Mouse (Mus musculus) forebrain, embryonic 10.5 days (tissue): ENCODE results near the gene Usp48. TPM values are rescaled to one million over a fixed set of nuclear protein-coding genes. Genes with fewer than 3 reads are reported as not detected.
"Not testable (repeated sequence)": the region's sequence is repeated elsewhere in the genome, so short reads cannot be mapped to it uniquely, and the experiment has no call there.

ENCODE experiments used
- DNase-seq: peaks from one replicate; pipeline ENCODE4 v3.0.0-alpha.2; 2017; ENCODE audit warnings: low spot score; ENCODE audit errors: extremely low spot score
- H3K27ac ChIP-seq: fragments of 300-500 bp; sonication (generic); 2 replicates; pipeline ENCODE4 v1.5.1; 2016; ENCODE audit warnings: mild to moderate bottlenecking
- H3K27me3 ChIP-seq: fragments of 300-500 bp; sonication (generic); 2 replicates; pipeline ENCODE4 v1.6.1; 2016; ENCODE audit warnings: mild to moderate bottlenecking; ENCODE audit not compliant: poor library complexity, severe bottlenecking
- H3K36me3 ChIP-seq: fragments of 300-500 bp; sonication (generic); replicated peaks from 2 replicates; pipeline ENCODE4 v1.6.1; 2016; ENCODE audit warnings: mild to moderate bottlenecking, moderate library complexity
- H3K4me1 ChIP-seq: fragments of 300-500 bp; sonication (generic); 2 replicates; pipeline ENCODE4 v1.6.1; 2016
- H3K4me3 ChIP-seq: fragments of 300-500 bp; sonication (generic); 2 replicates; pipeline ENCODE4 v1.5.1; 2016; ENCODE audit warnings: mild to moderate bottlenecking, moderate library complexity
- H3K9me3 ChIP-seq: fragments of 300-500 bp; sonication (generic); 2 replicates; pipeline ENCODE4 v1.6.1; 2016; ENCODE audit warnings: mild to moderate bottlenecking, moderate library complexity
- WGBS: fragments of 180-500 bp; shearing (Covaris S2); methylation state at CpG from one replicate; pipeline ENCODE4 v1.1.7; 2016; 5-methylcytosine and 5-hydroxymethylcytosine counted together
- polyA plus RNA-seq: library from polyadenylated mRNA; unstranded; fragments of >200 nt; fragmentation: Nextera tagmentation; extraction: Ambion mirVana; gene quantifications from 2 replicates; pipeline ENCODE4 v1.2.1, GENCODE M21; 2016

Gene Usp48
- polyA plus RNA-seq, 1 experiment from 2014 or later, result 75.9 TPM

- H3K4me3 ChIP-seq, DNase-seq, H3K9me3 ChIP-seq, H3K4me1 ChIP-seq, H3K27me3 ChIP-seq, H3K36me3 ChIP-seq, H3K27ac ChIP-seq: not testable (repeated sequence)
- 82% methylated on average over 2 of the region's 3 CpGs for WGBS
Observed at GRCm38 (mm10) chr4:137589095-137589494, 4.5 kb upstream of the Usp48 start.

GRCm38 (mm10) chr4:137589586-137589985, 4.0 kb upstream of the Usp48 start:
- 87% methylated on average over 3 of the region's 3 CpGs for WGBS

GRCm38 (mm10) chr4:137590961-137591360, 2.6 kb upstream of the Usp48 start:
- Histone ChIP-seq H3K4me3 (no peak overlapping the region), H3K27ac (no peak overlapping the region), H3K4me1 (peaks cover 18% of the 10 kb centered on the region), H3K9me3 (no peaks in the 10 kb centered on the region), H3K36me3 (0 out of 2 replicates have a peak, but pooled peaks cover 6% of the 10 kb centered on the region), H3K27me3 (no peaks in the 10 kb centered on the region)
- WGBS, result 85% methylated on average over 4 of the region's 4 CpGs
- DNase-seq, result no peak

More at GRCm38 (mm10) chr4:137589586-137589985, 4.0 kb upstream of the Usp48 start:
- no peaks in the 10 kb centered on the region for H3K27me3 ChIP-seq
- no peak overlapping the region for H3K27ac ChIP-seq
- no peak overlapping the region for H3K4me3 ChIP-seq
- no peaks in the 10 kb centered on the region for H3K9me3 ChIP-seq
- H3K36me3 ChIP-seq, result no peaks in the 10 kb centered on the region
- H3K4me1 ChIP-seq, result peaks cover 5% of the 10 kb centered on the region
- DNase-seq, result no peak

GRCm38 (mm10) chr4:137594496-137595270, 1.1 kb downstream of the Usp48 start:
- H3K36me3 ChIP-seq, result peaks cover 15% of the 10 kb centered on the region
- H3K27ac ChIP-seq, result peak overlapping the region; percentile 95
- 6% methylated on average over 40 of the region's 40 CpGs for WGBS
- H3K9me3 ChIP-seq, result no peaks in the 10 kb centered on the region
- no peak for DNase-seq
- peak overlapping the region; percentile 90 for H3K4me3 ChIP-seq
- H3K4me1 ChIP-seq, result peaks cover 52% of the 10 kb centered on the region
- no peaks in the 10 kb centered on the region for H3K27me3 ChIP-seq

- no peaks in the 10 kb centered on the region for H3K27me3 ChIP-seq
- no peak for DNase-seq
- peaks cover 15% of the 10 kb centered on the region for H3K36me3 ChIP-seq
- H3K4me3 ChIP-seq, result no peak overlapping the region
- H3K27ac ChIP-seq, result no peak overlapping the region
- 94% methylated on average over 4 of the region's 4 CpGs for WGBS
- no peaks in the 10 kb centered on the region for H3K9me3 ChIP-seq
- H3K4me1 ChIP-seq, result peaks cover 64% of the 10 kb centered on the region
Observed at GRCm38 (mm10) chr4:137597098-137597630, 3.6 kb downstream of the Usp48 start.

- peaks cover 15% of the 10 kb centered on the region for H3K36me3 ChIP-seq
- WGBS, result 70% methylated on average over 5 of the region's 5 CpGs
- no peaks in the 10 kb centered on the region for H3K27me3 ChIP-seq
- no peaks in the 10 kb centered on the region for H3K9me3 ChIP-seq
- H3K27ac ChIP-seq, result no peak overlapping the region
- H3K4me3 ChIP-seq, result no peak overlapping the region
- H3K4me1 ChIP-seq, result peaks cover 69% of the 10 kb centered on the region
- DNase-seq, result no peak
Observed at GRCm38 (mm10) chr4:137598577-137598976, 5.0 kb downstream of the Usp48 start.

- H3K9me3 ChIP-seq, result no peaks in the 10 kb centered on the region
- no peak for DNase-seq
- H3K4me1 ChIP-seq, result peaks cover 35% of the 10 kb centered on the region
- no peak overlapping the region for H3K4me3 ChIP-seq
- H3K27ac ChIP-seq, result no peak overlapping the region
- WGBS, result 88% methylated on average over 11 of the region's 11 CpGs
- H3K27me3 ChIP-seq, result no peaks in the 10 kb centered on the region
- peaks cover 45% of the 10 kb centered on the region for H3K36me3 ChIP-seq
Observed at GRCm38 (mm10) chr4:137603449-137604171, 10.1 kb downstream of the Usp48 start.

- peaks cover 12% of the 10 kb centered on the region; the same call in 1 of the 2 replicates for H3K4me1 ChIP-seq
- DNase-seq, result no peak
- H3K27ac ChIP-seq, result no peak overlapping the region
- no peak overlapping the region for H3K4me3 ChIP-seq
- no peaks in the 10 kb centered on the region for H3K9me3 ChIP-seq
- WGBS, result 86% methylated on average over 2 of the region's 2 CpGs
- H3K36me3 ChIP-seq, result peaks cover 79% of the 10 kb centered on the region
- H3K27me3 ChIP-seq, result no peaks in the 10 kb centered on the region
Observed at GRCm38 (mm10) chr4:137607023-137607422, 13.5 kb downstream of the Usp48 start.

- no peak for DNase-seq
- H3K36me3 ChIP-seq, result peaks cover 100% of the 10 kb centered on the region
- 94% methylated on average over 7 of the region's 7 CpGs for WGBS
Observed at GRCm38 (mm10) chr4:137609281-137609680, 15.7 kb downstream of the Usp48 start.

GRCm38 (mm10) chr4:137609702-137610101, 16.1 kb downstream of the Usp48 start:
- Histone ChIP-seq H3K36me3 (peaks cover 100% of the 10 kb centered on the region), H3K9me3 (no peaks in the 10 kb centered on the region), H3K27ac (no peak overlapping the region), H3K4me1 (no peaks in the 10 kb centered on the region), H3K27me3 (no peaks in the 10 kb centered on the region), H3K4me3 (no peak overlapping the region)
- WGBS, result 91% methylated on average over 7 of the region's 7 CpGs
- DNase-seq, result no peak

More at GRCm38 (mm10) chr4:137609281-137609680, 15.7 kb downstream of the Usp48 start:
- Histone ChIP-seq H3K27ac (no peak overlapping the region), H3K9me3 (no peaks in the 10 kb centered on the region), H3K27me3 (no peaks in the 10 kb centered on the region), H3K4me3 (no peak overlapping the region), H3K4me1 (no peaks in the 10 kb centered on the region)

- WGBS, result 88% methylated on average over 15 of the region's 15 CpGs
- H3K27ac ChIP-seq, result no peak overlapping the region
- peaks cover 99% of the 10 kb centered on the region for H3K36me3 ChIP-seq
- H3K9me3 ChIP-seq, result no peaks in the 10 kb centered on the region
- H3K4me1 ChIP-seq, result no peaks in the 10 kb centered on the region
- no peak for DNase-seq
- no peak overlapping the region for H3K4me3 ChIP-seq
- H3K27me3 ChIP-seq, result no peaks in the 10 kb centered on the region
Observed at GRCm38 (mm10) chr4:137610256-137610655, 16.7 kb downstream of the Usp48 start.

GRCm38 (mm10) chr4:137622847-137623246, 29.3 kb downstream of the Usp48 start:
- H3K4me1 ChIP-seq, result peaks cover 27% of the 10 kb centered on the region
- no peaks in the 10 kb centered on the region for H3K9me3 ChIP-seq
- DNase-seq, result no peak
- peaks cover 96% of the 10 kb centered on the region for H3K36me3 ChIP-seq
- WGBS, result 94% methylated on average over 8 of the region's 8 CpGs
- no peak overlapping the region for H3K4me3 ChIP-seq
- no peaks in the 10 kb centered on the region for H3K27me3 ChIP-seq
- no peak overlapping the region for H3K27ac ChIP-seq
